Mouse (Mus musculus): ENCODE data around the gene Zfp978. TPM values are rescaled to one million over a fixed set of nuclear protein-coding genes. Genes with fewer than 3 reads are reported as not detected.
A peak's percentile ranks its signal among the peaks of the same experiment; 100 is the strongest.
"Not testable (repeated sequence)": the region's sequence is repeated elsewhere in the genome, so short reads cannot be mapped to it uniquely, and the experiment has no call there.

The Zfp978 gene
- total and polyA plus RNA-seq, 2 experiments = not detected

DNA sequence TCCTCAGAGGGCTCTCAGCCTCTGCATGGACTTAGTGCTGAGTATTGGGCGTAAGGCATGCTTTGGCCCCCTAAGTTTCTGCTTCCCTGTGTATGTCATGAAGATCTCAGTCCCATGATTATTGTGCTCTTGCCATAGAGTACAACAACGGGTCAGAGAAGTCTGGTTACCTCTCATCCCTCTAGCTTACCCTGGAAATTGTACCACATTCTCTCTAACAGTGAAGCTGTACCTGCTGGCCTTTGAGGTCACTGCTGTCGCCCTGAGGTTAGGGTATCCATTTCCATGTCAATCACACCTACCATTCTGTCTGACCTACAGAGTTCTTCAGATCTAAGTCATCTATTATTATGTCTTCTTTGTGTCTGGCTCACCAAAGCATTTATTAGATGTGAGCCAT, 62.0 kb downstream of the Zfp978 start:
- Histone ChIP-seq H3K79me2 (ENCODE audit: control insufficient read depth, insufficient read depth, low read length) (no peaks in the 10 kb centered on the region), H3K36me3 (ENCODE audit: control insufficient read depth, insufficient read depth, low read length) (no peaks in the 10 kb centered on the region), H3K9ac (ENCODE audit: low read depth, low read length) (no peak overlapping the region), H3K27me3 (ENCODE audit: control insufficient read depth, insufficient read depth, low read length) (0 out of 2 replicates have a peak, but pooled peaks cover 3% of the 10 kb centered on the region), H3K4me1 (ENCODE audit: control insufficient read depth, insufficient read depth, low read length) (no peaks in the 10 kb centered on the region), H3K4me3 (ENCODE audit: insufficient read depth, low read depth, low read length) (no peak overlapping the region), H3K27ac (replicated peaks; ENCODE audit: insufficient read depth, low read depth, low read length) (no peak overlapping the region)
- TF ChIP-seq CTCF (IDR thresholded peaks at IDR 0.05; ENCODE audit: low read depth, low read length) = 0 out of 2 replicates have a peak, but pooled peaks have one; percentile 6
- TF ChIP-seq POLR2A (IDR thresholded peaks at IDR 0.05; ENCODE audit: extremely low read depth, insufficient read depth, low read length) = no peak
- WGBS = 44% methylated on average over 3 of the region's 3 CpGs
- no peak for DNase-seq (ENCODE audit: extremely low read depth, low read depth, low spot score)

DNA sequence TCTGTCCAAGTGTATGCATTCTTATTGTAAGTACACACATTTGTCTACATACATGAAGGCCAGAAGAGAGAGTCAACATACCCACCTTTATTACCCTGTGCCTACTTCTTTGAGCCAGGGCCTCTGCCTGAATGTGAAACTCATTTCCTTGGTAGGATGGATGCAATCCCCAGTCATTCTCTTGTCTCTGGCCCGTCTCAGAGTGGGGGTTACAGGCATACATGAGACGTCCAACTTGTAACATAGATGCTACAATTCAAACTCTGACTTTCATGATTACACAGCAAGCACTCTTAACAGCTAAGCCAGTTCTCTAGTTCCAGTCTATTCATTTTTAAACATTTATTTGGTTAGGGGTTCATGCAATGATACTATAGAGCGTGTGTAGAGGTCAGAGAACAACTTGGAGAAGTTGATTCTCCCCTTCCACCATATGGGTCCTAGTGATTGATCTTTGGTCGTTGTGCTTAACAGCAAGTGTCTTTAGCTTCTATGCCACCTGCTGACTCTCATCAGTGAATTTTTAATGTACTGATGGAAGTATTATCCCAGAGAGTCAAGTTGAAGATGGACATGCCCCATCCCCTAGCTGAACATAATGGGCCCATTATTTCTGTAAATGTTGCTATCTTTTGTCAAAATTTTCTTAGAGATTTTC, 62.7 kb downstream of the Zfp978 start:
- H3K79me2 ChIP-seq (ENCODE audit: control insufficient read depth, insufficient read depth, low read length) = no peaks in the 10 kb centered on the region
- no peak overlapping the region for H3K27ac ChIP-seq (replicated peaks; ENCODE audit: insufficient read depth, low read depth, low read length)
- H3K9ac ChIP-seq (ENCODE audit: low read depth, low read length) = no peak overlapping the region
- H3K4me3 ChIP-seq (ENCODE audit: insufficient read depth, low read depth, low read length) = no peak overlapping the region
- no peaks in the 10 kb centered on the region for H3K36me3 ChIP-seq (ENCODE audit: control insufficient read depth, insufficient read depth, low read length)
- H3K4me1 ChIP-seq (ENCODE audit: control insufficient read depth, insufficient read depth, low read length) = no peaks in the 10 kb centered on the region
- DNase-seq (ENCODE audit: extremely low read depth, low read depth, low spot score) = no peak
- 51% methylated on average over 4 of the region's 4 CpGs for WGBS
- no peak for TF ChIP-seq CTCF (IDR thresholded peaks at IDR 0.05; ENCODE audit: low read depth, low read length)
- no peak for TF ChIP-seq POLR2A (IDR thresholded peaks at IDR 0.05; ENCODE audit: extremely low read depth, insufficient read depth, low read length)
- 0 out of 2 replicates have a peak, but pooled peaks cover 3% of the 10 kb centered on the region for H3K27me3 ChIP-seq (ENCODE audit: control insufficient read depth, insufficient read depth, low read length)

DNA sequence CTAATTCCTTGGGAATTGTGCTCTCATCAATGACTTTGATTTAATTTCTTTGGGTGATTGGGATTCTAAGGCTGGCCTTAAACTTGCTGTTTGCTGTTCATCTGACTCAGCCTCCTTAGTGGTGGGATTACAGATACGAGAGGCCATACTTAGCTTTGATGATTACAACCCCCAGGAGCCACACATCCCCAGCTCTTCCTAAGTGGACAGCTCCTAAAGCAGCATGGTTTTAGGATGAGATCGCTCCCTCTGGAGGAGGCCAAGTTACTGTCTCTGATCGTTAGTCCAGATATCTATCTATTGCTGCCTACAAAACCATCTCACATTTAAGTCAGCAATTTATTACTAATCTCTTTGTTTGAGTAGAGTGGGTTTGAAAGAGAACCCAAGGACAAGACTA, 63.3 kb downstream of the Zfp978 start:
- DNase-seq (ENCODE audit: extremely low read depth, low read depth, low spot score); H3K79me2 ChIP-seq (ENCODE audit: control insufficient read depth, insufficient read depth, low read length); H3K36me3 ChIP-seq (ENCODE audit: control insufficient read depth, insufficient read depth, low read length); H3K4me3 ChIP-seq (ENCODE audit: insufficient read depth, low read depth, low read length); H3K27ac ChIP-seq (replicated peaks; ENCODE audit: insufficient read depth, low read depth, low read length); H3K9ac ChIP-seq (ENCODE audit: low read depth, low read length); H3K27me3 ChIP-seq (ENCODE audit: control insufficient read depth, insufficient read depth, low read length); H3K4me1 ChIP-seq (ENCODE audit: control insufficient read depth, insufficient read depth, low read length): not testable (repeated sequence)
- WGBS = 45% methylated on average over 3 of the region's 3 CpGs

DNA sequence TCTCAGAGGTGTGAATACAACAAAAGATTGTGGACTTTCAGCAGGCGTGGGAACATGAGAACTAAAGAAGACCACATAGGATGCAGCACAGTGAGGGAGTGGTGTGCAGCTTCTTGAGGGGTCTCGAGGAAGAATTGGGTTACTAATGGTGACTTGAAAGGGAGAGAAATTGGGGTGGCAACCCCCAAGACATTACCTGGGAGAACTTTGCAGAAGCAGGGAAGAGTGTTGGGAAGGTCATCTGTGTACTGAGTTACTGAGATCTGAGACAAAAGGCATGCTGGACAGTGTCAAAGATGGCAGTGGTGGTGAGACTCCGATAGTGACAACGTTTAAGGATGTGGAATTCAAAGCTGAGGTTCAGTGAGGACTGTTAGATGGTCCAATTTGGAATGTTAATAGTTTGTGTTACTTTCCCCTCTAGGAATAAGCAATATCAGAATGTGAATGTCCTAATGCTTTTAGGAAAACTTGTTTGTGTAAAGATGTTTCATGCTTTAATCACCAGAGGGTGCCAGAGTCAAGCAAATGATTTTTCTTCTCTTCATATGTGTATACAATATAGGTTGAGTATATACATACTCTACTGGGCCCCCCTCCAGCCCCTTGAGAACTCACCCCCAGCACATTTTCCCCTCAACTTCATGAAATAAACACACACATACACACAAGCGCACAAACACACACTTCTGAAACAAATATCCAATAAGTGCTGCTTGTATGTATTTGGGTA, 64.7 kb downstream of the Zfp978 start:
- TF ChIP-seq CTCF (IDR thresholded peaks at IDR 0.05; ENCODE audit: low read depth, low read length) = 0 out of 2 replicates have a peak, but pooled peaks have one; percentile 10
- not testable (repeated sequence) for H3K4me3 ChIP-seq (ENCODE audit: insufficient read depth, low read depth, low read length); H3K9ac ChIP-seq (ENCODE audit: low read depth, low read length); H3K36me3 ChIP-seq (ENCODE audit: control insufficient read depth, insufficient read depth, low read length); H3K4me1 ChIP-seq (ENCODE audit: control insufficient read depth, insufficient read depth, low read length); H3K79me2 ChIP-seq (ENCODE audit: control insufficient read depth, insufficient read depth, low read length); DNase-seq (ENCODE audit: extremely low read depth, low read depth, low spot score); H3K27ac ChIP-seq (replicated peaks; ENCODE audit: insufficient read depth, low read depth, low read length); H3K27me3 ChIP-seq (ENCODE audit: control insufficient read depth, insufficient read depth, low read length)
- 46% methylated on average over 5 of the region's 5 CpGs for WGBS

DNA sequence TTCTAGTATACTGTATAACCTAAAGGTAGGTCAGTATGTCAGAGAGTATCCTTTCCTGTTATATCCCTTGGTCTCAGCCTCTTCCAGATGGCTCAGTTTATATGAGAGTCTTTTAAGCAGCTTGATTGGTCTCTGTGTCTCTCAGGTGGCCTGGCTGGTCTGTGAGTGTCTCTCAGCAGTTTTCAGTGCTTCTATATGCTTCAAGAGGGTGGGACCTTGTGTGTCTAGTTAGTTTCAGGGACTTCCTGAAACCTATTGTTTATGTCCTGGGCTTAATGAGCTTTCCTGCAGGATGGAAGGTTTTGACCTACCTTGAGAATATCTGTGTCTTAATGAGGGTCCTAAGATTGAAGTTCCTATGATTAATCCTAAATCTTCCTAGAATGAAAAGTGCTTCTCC, 69.5 kb downstream of the Zfp978 start:
- Histone ChIP-seq H3K27me3 (ENCODE audit: control insufficient read depth, insufficient read depth, low read length) (no peaks in the 10 kb centered on the region), H3K79me2 (ENCODE audit: control insufficient read depth, insufficient read depth, low read length) (no peaks in the 10 kb centered on the region), H3K4me3 (ENCODE audit: insufficient read depth, low read depth, low read length) (no peak overlapping the region), H3K36me3 (ENCODE audit: control insufficient read depth, insufficient read depth, low read length) (no peaks in the 10 kb centered on the region), H3K4me1 (ENCODE audit: control insufficient read depth, insufficient read depth, low read length) (peaks cover 2% of the 10 kb centered on the region; the same call in 1 of the 2 replicates), H3K9ac (ENCODE audit: low read depth, low read length) (no peak overlapping the region), H3K27ac (replicated peaks; ENCODE audit: insufficient read depth, low read depth, low read length) (no peak overlapping the region)
- no peak for DNase-seq (ENCODE audit: extremely low read depth, low read depth, low spot score)
- TF ChIP-seq CTCF (IDR thresholded peaks at IDR 0.05; ENCODE audit: low read depth, low read length) = no peak
- 0 out of 2 replicates have a peak, but pooled peaks have one; percentile 3 for TF ChIP-seq POLR2A (IDR thresholded peaks at IDR 0.05; ENCODE audit: extremely low read depth, insufficient read depth, low read length)

DNA sequence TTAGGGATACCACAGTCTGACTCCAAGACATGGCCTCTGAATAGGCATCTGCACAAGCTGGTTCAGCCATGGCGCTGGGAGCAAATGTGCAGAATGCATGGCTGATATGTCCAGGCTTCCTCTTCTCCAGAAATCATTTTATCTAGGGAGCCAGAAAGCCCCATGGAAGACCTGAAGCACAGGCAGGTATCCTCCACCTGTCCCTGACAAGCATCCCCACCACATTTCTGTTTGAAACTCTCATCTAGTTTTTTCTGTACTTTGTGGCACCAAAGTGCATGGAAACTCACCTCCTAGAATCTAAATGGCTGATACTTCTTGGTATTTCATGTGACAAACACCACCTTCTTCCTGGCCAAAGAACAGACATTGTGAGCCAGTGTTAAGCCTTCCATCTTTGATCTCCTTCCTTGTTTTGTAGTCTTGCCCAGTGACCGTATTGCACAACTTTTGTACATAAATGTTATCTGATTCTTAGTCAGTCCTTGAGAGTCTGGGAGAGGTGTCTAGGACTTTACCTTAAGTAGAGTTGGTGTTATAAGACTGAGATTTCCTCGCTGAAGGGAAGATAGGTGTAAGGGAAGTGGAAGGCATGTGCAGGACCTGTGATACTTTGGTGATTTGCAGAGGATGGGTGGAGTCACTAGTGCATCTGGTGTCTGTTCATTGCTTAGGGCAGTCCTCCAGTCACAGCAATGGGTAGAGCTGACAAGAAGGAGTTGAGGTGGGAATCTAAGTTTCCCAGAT, 70.8 kb downstream of the Zfp978 start:
- WGBS = 69% methylated on average over 3 of the region's 3 CpGs
- H3K27me3 ChIP-seq (ENCODE audit: control insufficient read depth, insufficient read depth, low read length); H3K27ac ChIP-seq (replicated peaks; ENCODE audit: insufficient read depth, low read depth, low read length); H3K36me3 ChIP-seq (ENCODE audit: control insufficient read depth, insufficient read depth, low read length); H3K79me2 ChIP-seq (ENCODE audit: control insufficient read depth, insufficient read depth, low read length); H3K9ac ChIP-seq (ENCODE audit: low read depth, low read length); H3K4me3 ChIP-seq (ENCODE audit: insufficient read depth, low read depth, low read length); H3K4me1 ChIP-seq (ENCODE audit: control insufficient read depth, insufficient read depth, low read length): not testable (repeated sequence)
- peak; percentile 79 for DNase-seq (ENCODE audit: extremely low read depth, low read depth, low spot score)
